Mouse (Mus musculus): Measurements from ENCODE around the gene Gm20388.

DNA sequence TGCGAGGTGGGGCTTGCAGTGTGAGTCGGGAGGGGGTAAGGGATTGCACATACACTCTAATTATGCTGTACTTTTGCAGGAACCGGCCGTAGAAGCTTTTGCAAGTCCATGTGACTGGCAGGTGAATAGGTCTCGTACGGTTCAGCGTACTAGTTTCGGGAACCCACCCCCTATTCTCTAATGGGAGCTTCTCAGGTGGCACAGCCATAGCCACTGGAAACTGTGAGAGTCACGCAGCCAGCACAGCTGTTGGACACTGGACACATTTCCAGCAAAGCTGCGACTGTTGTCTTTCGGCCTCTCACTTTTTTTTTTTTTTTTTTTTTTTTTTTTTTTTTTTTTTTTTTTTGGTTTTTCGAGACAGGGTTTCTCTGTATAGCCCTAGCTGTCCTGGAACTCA, 2696.2 kb downstream of the Gm20388 start:
- TF ChIP-seq ZC3H11A (IDR thresholded peaks at IDR 0.05; ENCODE audit: borderline replicate concordance, low read depth, low read length) (no peak), CHD2 (IDR thresholded peaks at IDR 0.05; ENCODE audit: low read depth, low read length) (no peak)
